Mouse (Mus musculus): ENCODE measurements around the gene Scel. TPM values are rescaled to one million over a fixed set of nuclear protein-coding genes. Genes with fewer than 3 reads are reported as not detected.

Scel gene
- polyA plus RNA-seq, 1 experiment from 2014 or later = 0.31 TPM

DNA sequence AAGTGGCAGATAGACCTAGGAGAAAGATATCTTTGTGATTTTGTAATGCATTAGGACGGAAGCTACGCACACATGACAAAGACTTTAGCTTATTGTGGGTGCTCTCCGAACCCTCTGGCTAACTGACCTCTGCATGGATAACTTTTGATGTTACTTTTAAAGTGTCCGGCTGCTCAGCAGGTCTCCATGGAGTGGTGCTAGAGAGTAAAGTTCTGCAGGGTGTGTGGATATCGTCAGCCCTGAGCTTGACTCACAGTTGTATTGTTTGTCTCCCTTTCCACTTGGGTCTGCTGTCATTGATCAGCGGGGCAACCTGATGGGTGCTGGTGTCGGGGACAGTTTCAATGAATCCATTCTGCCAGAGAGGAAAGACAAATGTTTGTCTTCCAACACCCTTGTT lies 33.7 kb upstream of the Scel start:
- no peaks in the 10 kb centered on the region for H3K9me3 ChIP-seq (replicated peaks)
- H3K36me3 ChIP-seq = no peaks in the 10 kb centered on the region
- H3K27me3 ChIP-seq (replicated peaks) = no peaks in the 10 kb centered on the region
- H3K4me1 ChIP-seq (replicated peaks) = no peaks in the 10 kb centered on the region
- WGBS = 56% methylated on average over 7 of the region's 7 CpGs
- no peak overlapping the region for H3K9ac ChIP-seq
- H3K27ac ChIP-seq (ENCODE audit: poor library complexity, severe bottlenecking) = no peak overlapping the region
- no peak overlapping the region for H3K4me2 ChIP-seq
- no peak overlapping the region for H3K4me3 ChIP-seq
- ATAC-seq (ENCODE audit: insufficient number of reproducible peaks, low FRiP score) = no peak

GRCm38 (mm10) chr14:103481514-103481913 lies 31.6 kb upstream of the Scel start:
- no peak overlapping the region for H3K4me3 ChIP-seq
- H3K27ac ChIP-seq (ENCODE audit: poor library complexity, severe bottlenecking) = no peak overlapping the region
- WGBS = 74% methylated on average over 7 of the region's 7 CpGs
- no peaks in the 10 kb centered on the region for H3K36me3 ChIP-seq
- H3K4me2 ChIP-seq = no peak overlapping the region
- H3K4me1 ChIP-seq (replicated peaks) = no peaks in the 10 kb centered on the region
- H3K9me3 ChIP-seq (replicated peaks) = no peaks in the 10 kb centered on the region
- no peak for ATAC-seq (ENCODE audit: insufficient number of reproducible peaks, low FRiP score)
- no peaks in the 10 kb centered on the region for H3K27me3 ChIP-seq (replicated peaks)
- no peak overlapping the region for H3K9ac ChIP-seq

DNA sequence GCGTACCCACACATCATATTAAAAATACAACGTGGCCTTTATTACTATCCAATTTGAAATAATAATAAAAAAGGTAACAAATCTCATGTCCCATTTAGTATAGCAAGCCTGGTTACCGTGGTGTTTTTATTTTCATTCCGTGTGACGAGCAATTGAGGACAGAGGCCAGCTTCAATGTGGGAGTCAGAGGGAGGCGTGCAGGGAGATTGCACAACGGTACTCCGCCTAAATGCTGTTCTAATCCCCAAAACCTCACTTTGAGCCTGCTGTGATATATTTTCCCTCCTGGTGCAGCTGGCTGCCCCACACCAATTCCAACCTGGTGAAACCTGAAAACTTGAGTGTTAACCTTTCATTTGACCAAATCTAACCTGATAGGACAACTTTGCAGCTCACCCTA lies 27.5 kb upstream of the Scel start:
- no peaks in the 10 kb centered on the region for H3K9me3 ChIP-seq (replicated peaks)
- H3K4me1 ChIP-seq (replicated peaks) = no peaks in the 10 kb centered on the region
- no peaks in the 10 kb centered on the region for H3K27me3 ChIP-seq (replicated peaks)
- H3K27ac ChIP-seq (ENCODE audit: poor library complexity, severe bottlenecking) = no peak overlapping the region
- 85% methylated on average over 8 of the region's 8 CpGs for WGBS
- no peak overlapping the region for H3K9ac ChIP-seq
- no peaks in the 10 kb centered on the region for H3K36me3 ChIP-seq
- H3K4me3 ChIP-seq = no peak overlapping the region
- no peak overlapping the region for H3K4me2 ChIP-seq
- ATAC-seq (ENCODE audit: insufficient number of reproducible peaks, low FRiP score) = no peak

DNA sequence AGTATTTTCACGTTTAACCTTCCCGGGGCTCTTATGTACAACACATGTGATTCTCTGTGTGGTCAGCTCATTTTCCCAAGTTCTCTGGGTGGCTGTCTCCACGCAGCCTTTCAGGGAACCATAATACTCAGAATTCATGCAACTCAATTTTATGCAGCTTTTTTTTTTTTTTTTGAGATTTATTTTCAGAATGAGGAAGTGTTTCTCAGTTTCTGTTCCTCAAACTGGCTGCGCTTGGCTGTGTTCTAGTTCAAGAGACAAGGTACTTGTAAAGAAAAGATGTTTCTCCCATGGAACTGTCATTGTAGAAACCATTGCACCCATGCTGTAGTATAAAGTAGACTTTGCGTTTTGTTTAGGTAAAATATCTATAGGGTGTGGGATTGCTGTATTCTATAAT lies 26.2 kb upstream of the Scel start:
- H3K4me3 ChIP-seq = no peak overlapping the region
- WGBS = 89% methylated on average over 5 of the region's 5 CpGs

GRCm38 (mm10) chr14:103488659-103489058 lies 24.5 kb upstream of the Scel start:
- no peak overlapping the region for H3K9ac ChIP-seq
- no peak overlapping the region for H3K4me3 ChIP-seq
- H3K4me2 ChIP-seq = no peak overlapping the region
- WGBS = 69% methylated on average over 3 of the region's 3 CpGs
- no peak overlapping the region for H3K27ac ChIP-seq (ENCODE audit: poor library complexity, severe bottlenecking)
- H3K27me3 ChIP-seq (replicated peaks) = no peaks in the 10 kb centered on the region
- H3K36me3 ChIP-seq = no peaks in the 10 kb centered on the region
- H3K4me1 ChIP-seq (replicated peaks) = no peaks in the 10 kb centered on the region
- H3K9me3 ChIP-seq (replicated peaks) = peaks cover 11% of the 10 kb centered on the region
- no peak for ATAC-seq (ENCODE audit: insufficient number of reproducible peaks, low FRiP score)

More for the DNA sequence above, 26.2 kb upstream of the Scel start:
- no peaks in the 10 kb centered on the region for H3K36me3 ChIP-seq
- H3K4me1 ChIP-seq (replicated peaks) = no peaks in the 10 kb centered on the region
- peaks cover 3% of the 10 kb centered on the region; the same call in 1 of the 2 replicates for H3K9me3 ChIP-seq (replicated peaks)
- H3K27ac ChIP-seq (ENCODE audit: poor library complexity, severe bottlenecking) = no peak overlapping the region
- H3K9ac ChIP-seq = no peak overlapping the region
- H3K4me2 ChIP-seq = no peak overlapping the region
- no peak for ATAC-seq (ENCODE audit: insufficient number of reproducible peaks, low FRiP score)
- H3K27me3 ChIP-seq (replicated peaks) = no peaks in the 10 kb centered on the region

DNA sequence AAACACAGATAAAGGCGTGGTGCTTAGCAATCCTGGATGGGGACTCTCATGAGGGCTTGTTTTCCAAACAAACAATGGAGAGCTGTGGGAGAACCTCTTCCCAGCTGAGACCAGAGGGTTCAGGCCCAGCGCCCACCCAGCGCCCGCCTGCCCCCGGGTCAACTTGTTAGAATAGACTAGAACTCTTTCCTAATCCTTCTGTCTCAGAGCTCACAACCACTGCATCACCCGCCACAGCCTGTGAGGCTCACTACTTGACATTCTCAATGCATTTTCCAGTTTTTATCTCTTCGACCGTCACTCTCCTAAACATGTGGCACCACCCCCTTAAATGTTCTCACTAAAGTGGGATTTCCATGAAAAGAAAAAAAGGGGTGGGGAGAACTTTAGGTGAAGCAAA lies 14.9 kb upstream of the Scel start:
- WGBS = 55% methylated on average over 8 of the region's 8 CpGs
- no peak for ATAC-seq (ENCODE audit: insufficient number of reproducible peaks, low FRiP score)
- Histone ChIP-seq H3K9me3 (replicated peaks) (0 out of 2 replicates have a peak, but pooled peaks cover 1% of the 10 kb centered on the region), H3K27ac (ENCODE audit: poor library complexity, severe bottlenecking) (no peak overlapping the region), H3K4me3 (no peak overlapping the region), H3K4me1 (replicated peaks) (0 out of 2 replicates have a peak, but pooled peaks cover 6% of the 10 kb centered on the region), H3K27me3 (replicated peaks) (no peaks in the 10 kb centered on the region), H3K9ac (no peak overlapping the region), H3K4me2 (no peak overlapping the region), H3K36me3 (no peaks in the 10 kb centered on the region)

GRCm38 (mm10) chr14:103498613-103499012 lies 14.5 kb upstream of the Scel start:
- Histone ChIP-seq H3K4me3 (no peak overlapping the region), H3K27me3 (replicated peaks) (no peaks in the 10 kb centered on the region), H3K27ac (ENCODE audit: poor library complexity, severe bottlenecking) (no peak overlapping the region), H3K9me3 (replicated peaks) (no peaks in the 10 kb centered on the region), H3K9ac (no peak overlapping the region), H3K36me3 (no peaks in the 10 kb centered on the region), H3K4me2 (no peak overlapping the region), H3K4me1 (replicated peaks) (0 out of 2 replicates have a peak, but pooled peaks cover 6% of the 10 kb centered on the region)
- WGBS = 69% methylated on average over 5 of the region's 5 CpGs
- ATAC-seq (ENCODE audit: insufficient number of reproducible peaks, low FRiP score) = no peak

- no peak for ATAC-seq (ENCODE audit: insufficient number of reproducible peaks, low FRiP score)
- no peak overlapping the region for H3K4me3 ChIP-seq
- H3K9me3 ChIP-seq (replicated peaks) = no peaks in the 10 kb centered on the region
- 38% methylated on average over 1 of the region's 1 CpGs for WGBS
- 0 out of 2 replicates have a peak, but pooled peaks cover 6% of the 10 kb centered on the region for H3K4me1 ChIP-seq (replicated peaks)
- no peak overlapping the region for H3K4me2 ChIP-seq
- H3K27me3 ChIP-seq (replicated peaks) = no peaks in the 10 kb centered on the region
- H3K9ac ChIP-seq = no peak overlapping the region
- no peaks in the 10 kb centered on the region for H3K36me3 ChIP-seq
- H3K27ac ChIP-seq (ENCODE audit: poor library complexity, severe bottlenecking) = no peak overlapping the region
Measured at GRCm38 (mm10) chr14:103499060-103499459, 14.1 kb upstream of the Scel start.

DNA sequence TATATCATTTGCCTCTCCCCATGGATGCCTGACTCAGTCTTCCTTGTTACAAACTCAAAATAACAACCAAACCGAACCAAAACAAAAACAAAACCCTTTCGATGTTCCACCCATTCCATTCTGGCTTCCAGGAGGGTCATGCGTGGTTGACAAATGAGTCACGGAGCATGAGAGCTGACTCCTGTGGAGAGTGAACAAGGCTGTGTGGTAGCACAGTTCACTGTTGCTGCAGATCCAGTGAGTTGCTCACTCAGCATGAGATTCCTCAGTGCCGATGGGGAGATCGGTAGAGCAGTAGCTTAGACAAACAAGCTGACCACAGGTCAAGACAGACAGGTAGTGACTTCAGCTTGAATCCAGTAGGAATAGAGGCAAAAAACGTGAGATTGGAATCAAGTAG lies 12.8 kb upstream of the Scel start:
- Histone ChIP-seq H3K9me3 (replicated peaks) (no peaks in the 10 kb centered on the region), H3K27ac (ENCODE audit: poor library complexity, severe bottlenecking) (no peak overlapping the region), H3K9ac (no peak overlapping the region), H3K27me3 (replicated peaks) (no peaks in the 10 kb centered on the region; the same call in 1 of the 2 replicates), H3K4me3 (no peak overlapping the region), H3K4me1 (replicated peaks) (0 out of 2 replicates have a peak, but pooled peaks cover 6% of the 10 kb centered on the region), H3K36me3 (no peaks in the 10 kb centered on the region), H3K4me2 (no peak overlapping the region)
- no peak for ATAC-seq (ENCODE audit: insufficient number of reproducible peaks, low FRiP score)
- WGBS = 46% methylated on average over 7 of the region's 7 CpGs

- no peak overlapping the region for H3K4me2 ChIP-seq
- ATAC-seq (ENCODE audit: insufficient number of reproducible peaks, low FRiP score) = no peak
- no peaks in the 10 kb centered on the region for H3K9me3 ChIP-seq (replicated peaks)
- no peaks in the 10 kb centered on the region; the same call in 1 of the 2 replicates for H3K27me3 ChIP-seq (replicated peaks)
- H3K36me3 ChIP-seq = no peaks in the 10 kb centered on the region
- H3K4me1 ChIP-seq (replicated peaks) = 0 out of 2 replicates have a peak, but pooled peaks cover 6% of the 10 kb centered on the region
- no peak overlapping the region for H3K4me3 ChIP-seq
- no peak overlapping the region for H3K27ac ChIP-seq (ENCODE audit: poor library complexity, severe bottlenecking)
- 20% methylated on average over 4 of the region's 4 CpGs for WGBS
- H3K9ac ChIP-seq = no peak overlapping the region
Measured at GRCm38 (mm10) chr14:103500941-103501340, 12.2 kb upstream of the Scel start.

DNA sequence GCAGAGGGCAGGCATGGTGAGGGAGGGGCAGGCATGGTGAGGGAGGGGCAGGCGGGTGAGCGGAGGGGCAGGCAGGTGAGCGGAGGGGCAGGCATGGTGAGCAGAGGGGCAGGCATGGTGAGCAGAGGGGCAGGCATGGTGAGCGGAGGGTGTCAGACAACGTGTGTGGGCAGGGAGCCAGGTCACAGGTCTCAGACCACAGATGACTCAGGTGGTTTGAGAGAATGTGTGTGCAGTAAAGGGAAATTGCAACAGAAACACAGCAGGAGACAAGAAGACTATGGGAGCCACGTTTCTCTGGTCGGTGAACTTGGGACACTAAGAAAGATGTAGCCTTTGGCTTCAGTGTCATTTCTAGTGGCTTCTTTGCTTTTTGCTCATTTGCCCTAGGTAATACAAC lies 8.6 kb upstream of the Scel start:
- no peak overlapping the region for H3K27ac ChIP-seq (ENCODE audit: poor library complexity, severe bottlenecking)
- H3K9me3 ChIP-seq (replicated peaks) = no peaks in the 10 kb centered on the region
- no peak overlapping the region for H3K4me3 ChIP-seq
- H3K4me1 ChIP-seq (replicated peaks) = 0 out of 2 replicates have a peak, but pooled peaks cover 6% of the 10 kb centered on the region
- 73% methylated on average over 7 of the region's 7 CpGs for WGBS
- ATAC-seq (ENCODE audit: insufficient number of reproducible peaks, low FRiP score) = no peak
- no peaks in the 10 kb centered on the region; the same call in 1 of the 2 replicates for H3K27me3 ChIP-seq (replicated peaks)
- H3K4me2 ChIP-seq = no peak overlapping the region
- H3K36me3 ChIP-seq = no peaks in the 10 kb centered on the region
- H3K9ac ChIP-seq = no peak overlapping the region

- H3K27ac ChIP-seq (ENCODE audit: poor library complexity, severe bottlenecking) = no peak overlapping the region
- H3K4me2 ChIP-seq = no peak overlapping the region
- H3K4me3 ChIP-seq = no peak overlapping the region
- no peaks in the 10 kb centered on the region for H3K36me3 ChIP-seq
- WGBS = 88% methylated on average over 8 of the region's 8 CpGs
- no peak overlapping the region for H3K9ac ChIP-seq
- H3K27me3 ChIP-seq (replicated peaks) = no peaks in the 10 kb centered on the region; the same call in 1 of the 2 replicates
- H3K9me3 ChIP-seq (replicated peaks) = no peaks in the 10 kb centered on the region
- peaks cover 6% of the 10 kb centered on the region; the same call in 1 of the 2 replicates for H3K4me1 ChIP-seq (replicated peaks)
- ATAC-seq (ENCODE audit: insufficient number of reproducible peaks, low FRiP score) = no peak
Measured at GRCm38 (mm10) chr14:103509544-103509943, 3.6 kb upstream of the Scel start.

Data from heart, embryonic 12.5 days (tissue).